Mouse (Mus musculus): ENCODE data around the gene Frzb. TPM values are rescaled to one million over a fixed set of nuclear protein-coding genes. Genes with fewer than 3 reads are reported as not detected.

Frzb gene
- polyA plus RNA-seq, 1 experiment from 2014 or later = 21.9 TPM

DNA sequence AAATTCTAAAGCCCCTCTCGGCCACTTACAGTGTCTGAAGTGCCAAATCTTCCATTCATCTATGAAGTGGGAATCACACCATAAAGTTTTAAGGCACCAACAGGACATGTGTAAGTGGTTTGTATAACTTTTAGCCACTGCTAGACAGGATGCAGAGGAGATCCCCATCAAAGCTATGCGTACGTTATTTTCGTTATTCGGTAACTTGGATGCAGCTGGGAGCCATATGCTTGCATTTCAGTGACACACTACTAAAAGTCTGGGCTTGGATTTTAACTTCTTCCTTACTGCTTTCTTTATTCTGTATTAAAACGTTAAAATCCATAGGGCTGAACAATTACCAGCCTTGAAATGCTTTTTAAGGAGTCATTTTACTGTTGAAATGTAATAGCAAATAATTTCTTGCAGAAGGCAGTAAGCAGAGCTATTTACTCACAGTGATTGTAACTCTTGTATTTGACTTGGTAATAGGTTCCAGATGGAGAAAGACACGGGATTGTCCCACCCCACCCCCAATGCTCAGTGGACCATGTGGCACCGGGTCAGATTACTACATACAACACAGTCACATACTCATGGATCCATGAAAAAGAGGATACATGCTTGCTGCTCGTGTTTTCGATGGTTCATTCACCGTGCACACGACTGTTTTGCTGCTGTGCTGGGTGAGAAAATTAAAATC is 37.4 kb downstream of the Frzb start:
- WGBS = 29% methylated on average over 12 of the region's 12 CpGs
- Histone ChIP-seq H3K9me3 (ENCODE audit: control insufficient read depth, low read length) (no peaks in the 10 kb centered on the region), H3K36me3 (ENCODE audit: control insufficient read depth, insufficient read depth, low read length) (no peaks in the 10 kb centered on the region), H3K27me3 (ENCODE audit: control insufficient read depth, insufficient read depth, low read length) (no peaks in the 10 kb centered on the region), H3K27ac (ENCODE audit: low read depth, low read length) (no peak overlapping the region), H3K4me1 (ENCODE audit: control insufficient read depth, insufficient read depth, low read length) (peaks cover 14% of the 10 kb centered on the region), H3K4me2 (replicated peaks; ENCODE audit: low read depth, low read length) (no peak overlapping the region), H3K9ac (ENCODE audit: low read depth, low read length) (no peak overlapping the region), H3K4me3 (ENCODE audit: low read length) (no peak overlapping the region)
- peak; percentile 80; the same call in 1 of the 2 replicates for ATAC-seq (ENCODE audit: low FRiP score, low TSS enrichment)

DNA sequence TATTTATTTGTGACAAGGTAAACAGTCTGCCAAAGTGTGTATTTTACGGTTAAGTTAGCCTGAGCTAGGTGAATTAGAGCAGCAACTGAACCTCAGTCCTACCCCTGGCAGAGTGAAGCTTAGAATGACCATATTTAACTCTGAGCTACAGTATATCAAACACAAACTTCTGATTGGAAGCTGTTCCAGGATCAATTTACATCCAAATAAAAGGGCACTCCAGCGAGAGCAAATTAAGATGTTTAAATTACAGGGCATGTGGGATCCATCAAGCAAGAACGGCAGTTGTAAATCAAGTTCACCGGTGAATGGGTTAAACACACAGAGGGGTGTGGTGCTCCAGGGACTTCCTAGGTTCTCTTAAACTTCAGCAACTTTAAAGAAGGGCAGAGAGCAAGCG is 42.7 kb downstream of the Frzb start:
- peak; percentile 72 for ATAC-seq (ENCODE audit: low FRiP score, low TSS enrichment)
- Histone ChIP-seq H3K9me3 (ENCODE audit: control insufficient read depth, low read length) (no peaks in the 10 kb centered on the region), H3K27ac (ENCODE audit: low read depth, low read length) (no peak overlapping the region), H3K27me3 (ENCODE audit: control insufficient read depth, insufficient read depth, low read length) (no peaks in the 10 kb centered on the region), H3K36me3 (ENCODE audit: control insufficient read depth, insufficient read depth, low read length) (no peaks in the 10 kb centered on the region), H3K9ac (ENCODE audit: low read depth, low read length) (no peak overlapping the region), H3K4me2 (replicated peaks; ENCODE audit: low read depth, low read length) (no peak overlapping the region), H3K4me1 (ENCODE audit: control insufficient read depth, insufficient read depth, low read length) (peaks cover 8% of the 10 kb centered on the region), H3K4me3 (ENCODE audit: low read length) (no peak overlapping the region)
- WGBS = 6% methylated on average over 5 of the region's 5 CpGs

DNA sequence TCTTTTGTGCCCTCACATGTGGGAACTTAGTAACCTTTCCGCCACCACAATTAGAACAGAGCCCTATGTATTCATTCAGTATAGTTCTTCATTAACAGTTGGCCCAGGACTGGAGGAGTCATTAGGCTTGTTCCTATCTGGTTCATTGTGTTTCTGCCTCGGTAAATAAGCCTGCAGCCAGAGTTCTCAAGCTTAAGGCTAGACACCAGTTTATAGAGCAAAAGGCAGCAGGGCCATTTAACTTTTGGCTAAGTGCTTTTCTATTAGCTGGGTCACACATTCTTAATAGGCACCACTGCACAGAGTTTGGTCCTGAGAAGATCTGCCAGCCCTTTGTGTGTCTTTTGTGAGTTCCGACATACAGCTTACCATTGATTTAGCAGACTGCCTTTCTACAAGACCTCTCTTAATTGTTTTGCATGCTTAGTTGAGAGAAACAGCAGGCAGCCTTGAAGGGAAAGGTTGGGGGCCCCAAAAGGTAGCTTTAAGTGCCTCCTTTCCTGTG is 48.8 kb downstream of the Frzb start:
- H3K27ac ChIP-seq (ENCODE audit: low read depth, low read length) = no peak overlapping the region
- H3K4me2 ChIP-seq (replicated peaks; ENCODE audit: low read depth, low read length) = no peak overlapping the region
- 22% methylated on average over 3 of the region's 3 CpGs for WGBS
- no peaks in the 10 kb centered on the region for H3K36me3 ChIP-seq (ENCODE audit: control insufficient read depth, insufficient read depth, low read length)
- no peak overlapping the region for H3K4me3 ChIP-seq (ENCODE audit: low read length)
- ATAC-seq (ENCODE audit: low FRiP score, low TSS enrichment) = peak; percentile 60; the same call in 1 of the 2 replicates
- peaks cover 8% of the 10 kb centered on the region; the same call in 1 of the 2 replicates for H3K4me1 ChIP-seq (ENCODE audit: control insufficient read depth, insufficient read depth, low read length)
- no peak overlapping the region for H3K9ac ChIP-seq (ENCODE audit: low read depth, low read length)
- H3K27me3 ChIP-seq (ENCODE audit: control insufficient read depth, insufficient read depth, low read length) = no peaks in the 10 kb centered on the region
- no peaks in the 10 kb centered on the region for H3K9me3 ChIP-seq (ENCODE audit: control insufficient read depth, low read length)

- no peaks in the 10 kb centered on the region for H3K9me3 ChIP-seq (ENCODE audit: control insufficient read depth, low read length)
- no peaks in the 10 kb centered on the region for H3K27me3 ChIP-seq (ENCODE audit: control insufficient read depth, insufficient read depth, low read length)
- no peak overlapping the region for H3K4me2 ChIP-seq (replicated peaks; ENCODE audit: low read depth, low read length)
- H3K27ac ChIP-seq (ENCODE audit: low read depth, low read length) = no peak overlapping the region
- H3K4me3 ChIP-seq (ENCODE audit: low read length) = no peak overlapping the region
- 20% methylated on average over 3 of the region's 3 CpGs for WGBS
- H3K4me1 ChIP-seq (ENCODE audit: control insufficient read depth, insufficient read depth, low read length) = peaks cover 8% of the 10 kb centered on the region; the same call in 1 of the 2 replicates
- no peaks in the 10 kb centered on the region for H3K36me3 ChIP-seq (ENCODE audit: control insufficient read depth, insufficient read depth, low read length)
- no peak for ATAC-seq (ENCODE audit: low FRiP score, low TSS enrichment)
- no peak overlapping the region for H3K9ac ChIP-seq (ENCODE audit: low read depth, low read length)
Measured at GRCm38 (mm10) chr2:80396864-80397263, 50.6 kb downstream of the Frzb start.

DNA sequence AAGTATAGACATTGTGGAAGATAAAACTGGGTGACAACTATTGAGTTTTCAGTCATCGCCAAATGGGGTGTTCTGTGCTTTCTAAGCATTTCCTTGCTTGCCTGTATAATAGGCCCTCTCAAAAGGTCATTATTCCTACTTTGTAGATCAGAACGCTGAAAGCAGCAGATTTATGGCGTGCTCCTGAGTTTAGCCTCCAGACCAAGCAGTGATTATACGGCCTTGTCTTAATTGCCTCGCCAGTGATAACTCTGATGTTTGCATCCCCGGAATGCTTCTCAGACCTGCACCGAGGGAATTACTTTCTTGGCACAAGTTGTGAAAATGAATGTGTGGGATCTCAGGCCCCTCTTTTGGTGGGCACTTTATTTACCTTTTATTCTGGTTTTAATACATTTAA is 51.4 kb downstream of the Frzb start:
- no peaks in the 10 kb centered on the region for H3K27me3 ChIP-seq (ENCODE audit: control insufficient read depth, insufficient read depth, low read length)
- no peak overlapping the region for H3K4me2 ChIP-seq (replicated peaks; ENCODE audit: low read depth, low read length)
- whole genome bisulfite sequencing = 18% methylated on average over 7 of the region's 7 CpGs
- ATAC-seq (ENCODE audit: low FRiP score, low TSS enrichment) = no peak
- H3K4me1 ChIP-seq (ENCODE audit: control insufficient read depth, insufficient read depth, low read length) = peaks cover 8% of the 10 kb centered on the region; the same call in 1 of the 2 replicates
- no peak overlapping the region for H3K27ac ChIP-seq (ENCODE audit: low read depth, low read length)
- no peak overlapping the region for H3K9ac ChIP-seq (ENCODE audit: low read depth, low read length)
- no peaks in the 10 kb centered on the region for H3K9me3 ChIP-seq (ENCODE audit: control insufficient read depth, low read length)
- no peaks in the 10 kb centered on the region for H3K36me3 ChIP-seq (ENCODE audit: control insufficient read depth, insufficient read depth, low read length)
- H3K4me3 ChIP-seq (ENCODE audit: low read length) = no peak overlapping the region

GRCm38 (mm10) chr2:80388341-80388740 is 59.1 kb downstream of the Frzb start:
- Histone ChIP-seq H3K9me3 (ENCODE audit: control insufficient read depth, low read length) (no peaks in the 10 kb centered on the region), H3K27ac (ENCODE audit: low read depth, low read length) (no peak overlapping the region), H3K27me3 (ENCODE audit: control insufficient read depth, insufficient read depth, low read length) (no peaks in the 10 kb centered on the region), H3K36me3 (ENCODE audit: control insufficient read depth, insufficient read depth, low read length) (no peaks in the 10 kb centered on the region), H3K4me3 (ENCODE audit: low read length) (no peak overlapping the region), H3K4me1 (ENCODE audit: control insufficient read depth, insufficient read depth, low read length) (0 out of 2 replicates have a peak, but pooled peaks cover 2% of the 10 kb centered on the region), H3K9ac (ENCODE audit: low read depth, low read length) (no peak overlapping the region), H3K4me2 (replicated peaks; ENCODE audit: low read depth, low read length) (no peak overlapping the region)
- ATAC-seq (ENCODE audit: low FRiP score, low TSS enrichment) = no peak
- WGBS = 74% methylated on average over 3 of the region's 3 CpGs

GRCm38 (mm10) chr2:80387668-80388067 is 59.8 kb downstream of the Frzb start:
- Histone ChIP-seq H3K9ac (ENCODE audit: low read depth, low read length) (no peak overlapping the region), H3K4me1 (ENCODE audit: control insufficient read depth, insufficient read depth, low read length) (0 out of 2 replicates have a peak, but pooled peaks cover 2% of the 10 kb centered on the region), H3K4me2 (replicated peaks; ENCODE audit: low read depth, low read length) (no peak overlapping the region), H3K4me3 (ENCODE audit: low read length) (no peak overlapping the region), H3K36me3 (ENCODE audit: control insufficient read depth, insufficient read depth, low read length) (no peaks in the 10 kb centered on the region), H3K27ac (ENCODE audit: low read depth, low read length) (no peak overlapping the region), H3K27me3 (ENCODE audit: control insufficient read depth, insufficient read depth, low read length) (no peaks in the 10 kb centered on the region), H3K9me3 (ENCODE audit: control insufficient read depth, low read length) (no peaks in the 10 kb centered on the region)
- WGBS = 77% methylated on average over 9 of the region's 9 CpGs
- ATAC-seq (ENCODE audit: low FRiP score, low TSS enrichment) = no peak

DNA sequence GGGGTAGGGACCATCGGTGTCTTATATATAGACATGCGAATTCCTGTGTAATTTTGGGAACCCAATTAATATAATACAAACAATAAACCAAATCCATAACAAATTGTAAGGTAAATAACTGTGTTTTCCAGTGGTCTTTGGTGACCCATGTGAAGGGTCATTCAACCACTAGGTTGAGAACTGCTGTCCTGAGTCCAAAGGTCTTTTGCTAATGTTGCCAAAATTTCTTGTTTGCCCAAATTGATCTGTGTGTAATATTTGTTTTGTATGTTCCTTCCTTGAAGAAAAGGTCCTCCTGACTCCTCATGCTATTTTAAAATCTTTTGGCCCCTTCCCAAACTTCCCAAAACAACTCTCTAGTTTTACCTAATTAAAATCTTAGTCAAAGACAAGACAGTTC is 61.2 kb downstream of the Frzb start:
- no peak overlapping the region for H3K9ac ChIP-seq (ENCODE audit: low read depth, low read length)
- no peaks in the 10 kb centered on the region for H3K36me3 ChIP-seq (ENCODE audit: control insufficient read depth, insufficient read depth, low read length)
- H3K4me3 ChIP-seq (ENCODE audit: low read length) = no peak overlapping the region
- H3K9me3 ChIP-seq (ENCODE audit: control insufficient read depth, low read length) = no peaks in the 10 kb centered on the region
- H3K4me2 ChIP-seq (replicated peaks; ENCODE audit: low read depth, low read length) = no peak overlapping the region
- 0 out of 2 replicates have a peak, but pooled peaks cover 2% of the 10 kb centered on the region for H3K4me1 ChIP-seq (ENCODE audit: control insufficient read depth, insufficient read depth, low read length)
- ATAC-seq (ENCODE audit: low FRiP score, low TSS enrichment) = no peak
- H3K27me3 ChIP-seq (ENCODE audit: control insufficient read depth, insufficient read depth, low read length) = no peaks in the 10 kb centered on the region
- 97% methylated on average over 2 of the region's 2 CpGs for WGBS
- H3K27ac ChIP-seq (ENCODE audit: low read depth, low read length) = no peak overlapping the region

DNA sequence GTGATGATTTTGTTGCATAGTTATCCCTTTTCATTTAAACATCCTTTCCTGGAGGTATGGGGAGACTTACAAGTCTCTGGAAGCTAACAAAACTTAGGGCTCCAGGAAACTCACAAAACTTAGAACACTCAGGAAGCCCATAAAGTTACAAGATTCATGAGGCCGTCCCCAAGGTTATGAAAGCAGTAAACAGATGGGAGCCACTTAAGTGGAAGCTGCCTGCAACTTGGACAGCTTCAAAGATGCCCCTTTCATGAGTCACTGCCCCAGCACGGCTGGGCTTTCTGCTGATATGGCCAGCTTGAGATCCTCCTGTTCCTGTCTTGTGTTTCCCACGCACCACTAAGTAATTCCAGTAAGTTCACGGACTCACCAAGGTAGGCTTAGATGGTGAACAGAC is 63.0 kb downstream of the Frzb start:
- no peak overlapping the region for H3K4me2 ChIP-seq (replicated peaks; ENCODE audit: low read depth, low read length)
- 24% methylated on average over 4 of the region's 4 CpGs for WGBS
- H3K27ac ChIP-seq (ENCODE audit: low read depth, low read length) = no peak overlapping the region
- H3K9ac ChIP-seq (ENCODE audit: low read depth, low read length) = no peak overlapping the region
- no peak for ATAC-seq (ENCODE audit: low FRiP score, low TSS enrichment)
- no peaks in the 10 kb centered on the region for H3K9me3 ChIP-seq (ENCODE audit: control insufficient read depth, low read length)
- no peaks in the 10 kb centered on the region for H3K36me3 ChIP-seq (ENCODE audit: control insufficient read depth, insufficient read depth, low read length)
- no peak overlapping the region for H3K4me3 ChIP-seq (ENCODE audit: low read length)
- H3K4me1 ChIP-seq (ENCODE audit: control insufficient read depth, insufficient read depth, low read length) = 0 out of 2 replicates have a peak, but pooled peaks cover 2% of the 10 kb centered on the region
- no peaks in the 10 kb centered on the region for H3K27me3 ChIP-seq (ENCODE audit: control insufficient read depth, insufficient read depth, low read length)

All from kidney, embryonic 14.5 days (tissue).